Mouse (Mus musculus) limb, embryonic 14.5 days (tissue): ENCODE measurements around the gene Dcaf11. TPM values are rescaled to one million over a fixed set of nuclear protein-coding genes. Genes with fewer than 3 reads are reported as not detected.

Experiments used
- ATAC-seq: fragments of 200-750 bp; cut with Nextera tagmentation; 2 replicates; pipeline ENCODE4 v1.8.0; 2017; ENCODE audit warnings: low read depth, moderate number of reproducible peaks, moderate TSS enrichment; ENCODE audit not compliant: low FRiP score
- DNase-seq: peaks from one replicate; pipeline ENCODE4 v3.0.0-alpha.2; 2015; ENCODE audit warnings: low spot score
- H3K27ac ChIP-seq: fragments of 300-500 bp; sonication (generic); replicated peaks from 2 replicates; pipeline ENCODE4 v1.5.1; 2014; ENCODE audit warnings: low read depth, mild to moderate bottlenecking, low read length, moderate library complexity, mixed read lengths
- H3K27me3 ChIP-seq: fragments of 300-500 bp; sonication (generic); 2 replicates; pipeline ENCODE4 v1.6.1; 2014; ENCODE audit warnings: low read length, mixed read lengths; ENCODE audit not compliant: control insufficient read depth, insufficient read depth
- H3K36me3 ChIP-seq: fragments of 300-500 bp; sonication (generic); 2 replicates; pipeline ENCODE4 v1.6.1; 2014; ENCODE audit warnings: mild to moderate bottlenecking, low read length, moderate library complexity, mixed read lengths; ENCODE audit not compliant: control insufficient read depth, insufficient read depth
- H3K4me1 ChIP-seq: fragments of 300-500 bp; sonication (generic); 2 replicates; pipeline ENCODE4 v1.6.1; 2014; ENCODE audit warnings: antibody characterized with exemption, low read length, mixed read lengths; ENCODE audit not compliant: control insufficient read depth, insufficient read depth
- H3K4me2 ChIP-seq: fragments of 300-500 bp; sonication (generic); replicated peaks from 2 replicates; pipeline ENCODE4 v1.6.1; 2014; ENCODE audit warnings: low read depth, mild to moderate bottlenecking, low read length, moderate library complexity; ENCODE audit not compliant: severe bottlenecking
- H3K4me3 ChIP-seq: fragments of 300-500 bp; sonication (generic); replicated peaks from 2 replicates; pipeline ENCODE4 v1.5.1; 2014; ENCODE audit warnings: low read length
- H3K9ac ChIP-seq: fragments of 300-500 bp; sonication (generic); 2 replicates; pipeline ENCODE4 v1.6.1; 2014; ENCODE audit warnings: mild to moderate bottlenecking, low read depth, low read length, moderate library complexity; ENCODE audit not compliant: severe bottlenecking
- H3K9me3 ChIP-seq: fragments of 300-500 bp; sonication (generic); 2 replicates; pipeline ENCODE4 v1.6.1; 2016; ENCODE audit warnings: low read length; ENCODE audit not compliant: control insufficient read depth
- POLR2A ChIP-seq: fragments of 200-500 bp; IDR thresholded peaks from 2 replicates; pipeline ENCODE4 v1.8.0; 2012; ENCODE audit warnings: inconsistent platforms, mild to moderate bottlenecking, moderate library complexity, borderline replicate concordance; ENCODE audit not compliant: insufficient read depth, insufficient read length; ENCODE audit errors: extremely low read depth
- WGBS: fragments of 180-500 bp; shearing (Covaris S2); extraction: QIAGEN DNeasy Blood & Tissue Kit; methylation state at CpG from one replicate; pipeline ENCODE4 v1.1.7; 2014; 5-methylcytosine and 5-hydroxymethylcytosine counted together
- polyA plus RNA-seq, 2 experiments: library from polyadenylated mRNA; depleted of rRNA in 1 of 2; stranded (reverse) in 1 of 2; unstranded in 1 of 2; fragments of >200 nt; fragmentation: Nextera tagmentation in 1 of 2; extraction: Ambion mirVana in 1 of 2; gene quantifications; 2 replicates each; pipeline versions ENCODE4 v1.2.1 to v1.2.3; 2012 to 2014

Dcaf11 gene
- polyA plus RNA-seq (2012; rRNA removed) = 47.5 and 53.0 TPM in 2 replicates
- polyA plus RNA-seq (2014; fragmentation: Nextera tagmentation; extraction: Ambion mirVana) = 53.8 and 56.0 TPM in 2 replicates

DNA sequence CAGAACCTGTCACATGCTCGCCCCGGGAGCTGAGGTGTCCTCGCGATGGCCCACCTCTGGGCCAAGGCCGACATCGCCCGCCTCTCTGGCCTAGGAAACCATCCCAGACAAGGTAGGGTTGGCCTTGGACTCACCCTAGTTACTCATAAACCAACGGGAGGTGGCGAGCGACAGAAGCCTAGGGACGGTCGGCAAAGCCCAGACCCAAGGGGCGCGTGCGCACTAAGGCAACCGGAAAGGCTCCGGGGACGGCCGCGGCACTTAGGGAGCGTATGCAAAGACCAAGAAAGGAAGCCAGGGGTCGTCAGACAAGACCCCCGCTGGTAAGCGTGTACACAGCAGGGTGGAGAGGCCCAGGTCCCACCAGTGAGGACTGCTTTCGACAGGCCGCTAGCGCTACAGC, at the start of gene Dcaf11:
Gene Dcaf11 (plus strand): TSS at position 208 of the 403 bp plus-strand sequence.
- peaks cover 16% of the 10 kb centered on the region for H3K36me3 ChIP-seq
- H3K4me1 ChIP-seq = peaks cover 5% of the 10 kb centered on the region
- peak within 1 kb of the TSS; percentile 68 for H3K4me3 ChIP-seq
- DNase-seq = peak; percentile 91
- no peak for TF ChIP-seq POLR2A
- peak within 1 kb of the TSS; percentile 73 for H3K9ac ChIP-seq
- ATAC-seq = peak; percentile 65
- peak within 1 kb of the TSS; percentile 72 for H3K4me2 ChIP-seq
- H3K27me3 ChIP-seq = no peaks in the 10 kb centered on the region
- under 1% methylated on average over 27 of the region's 27 CpGs for WGBS
- no peaks in the 10 kb centered on the region for H3K9me3 ChIP-seq
- peak within 1 kb of the TSS; percentile 96 for H3K27ac ChIP-seq

- H3K9ac ChIP-seq = no peak within 1 kb of the TSS
- H3K4me3 ChIP-seq = no peak within 1 kb of the TSS
- H3K4me1 ChIP-seq = no peaks in the 10 kb centered on the region; the same call in 1 of the 2 replicates
- no peak within 1 kb of the TSS for H3K27ac ChIP-seq
- no peak for DNase-seq
- H3K9me3 ChIP-seq = no peaks in the 10 kb centered on the region
- no peaks in the 10 kb centered on the region for H3K36me3 ChIP-seq
- WGBS = 68% methylated on average over 22 of the region's 22 CpGs
- no peak within 1 kb of the TSS for H3K4me2 ChIP-seq
- 0 out of 2 replicates have a peak, but pooled peaks have one; percentile 19 for ATAC-seq
- no peaks in the 10 kb centered on the region for H3K27me3 ChIP-seq
- no peak for TF ChIP-seq POLR2A
These were observed 49.6 kb upstream of the Dcaf11 start, which contains the start of gene Cpne6 for GRCm38 (mm10) chr14:55510125-55510731. TSS of gene Cpne6 (plus strand) at chr14:55510445.

DNA sequence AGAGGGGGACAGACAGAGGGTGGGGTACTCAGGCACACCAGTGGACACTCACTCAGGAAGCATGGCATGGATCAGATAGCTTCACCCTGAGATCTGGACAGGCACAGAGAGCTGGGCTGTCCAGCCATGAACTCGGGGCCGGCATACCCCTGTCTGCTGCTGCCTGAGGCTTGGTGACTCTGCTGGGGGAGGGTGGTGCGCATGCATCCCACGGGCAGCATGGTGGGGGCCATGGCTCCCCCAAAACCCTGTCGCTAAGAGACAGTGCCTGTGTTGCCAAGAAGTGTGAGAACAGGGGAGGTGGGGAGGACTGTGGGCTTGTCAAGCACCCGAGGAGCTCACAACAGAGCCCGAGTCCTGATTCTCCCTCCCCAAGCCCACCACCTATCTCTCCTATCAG, 48.8 kb upstream of the Dcaf11 start:
- no peak overlapping the region for H3K4me3 ChIP-seq
- H3K27ac ChIP-seq = no peak overlapping the region
- 57% methylated on average over 7 of the region's 7 CpGs for WGBS
- no peaks in the 10 kb centered on the region for H3K36me3 ChIP-seq
- no peak for ATAC-seq
- H3K27me3 ChIP-seq = no peaks in the 10 kb centered on the region
- no peak overlapping the region for H3K9ac ChIP-seq
- H3K4me1 ChIP-seq = no peaks in the 10 kb centered on the region; the same call in 1 of the 2 replicates
- TF ChIP-seq POLR2A = no peak
- no peak for DNase-seq
- no peaks in the 10 kb centered on the region for H3K9me3 ChIP-seq
- H3K4me2 ChIP-seq = no peak overlapping the region

- Histone ChIP-seq H3K4me3 (no peak overlapping the region), H3K36me3 (no peaks in the 10 kb centered on the region), H3K4me2 (no peak overlapping the region), H3K27ac (no peak overlapping the region), H3K4me1 (no peaks in the 10 kb centered on the region; the same call in 1 of the 2 replicates), H3K9ac (no peak overlapping the region), H3K9me3 (no peaks in the 10 kb centered on the region), H3K27me3 (peaks cover 1% of the 10 kb centered on the region; the same call in 1 of the 2 replicates)
- TF ChIP-seq POLR2A = no peak
- WGBS = 59% methylated on average over 10 of the region's 10 CpGs
- ATAC-seq (no peak), DNase-seq (no peak)
These were observed 45.9 kb upstream of the Dcaf11 start for GRCm38 (mm10) chr14:55513927-55514326.

GRCm38 (mm10) chr14:55515846-55516245, 44.0 kb upstream of the Dcaf11 start:
- WGBS = 85% methylated on average over 4 of the region's 4 CpGs
- no peak for ATAC-seq
- no peak overlapping the region for H3K9ac ChIP-seq
- H3K36me3 ChIP-seq = no peaks in the 10 kb centered on the region
- no peak overlapping the region for H3K4me2 ChIP-seq
- no peak for TF ChIP-seq POLR2A
- peaks cover 18% of the 10 kb centered on the region for H3K27me3 ChIP-seq
- H3K27ac ChIP-seq = no peak overlapping the region
- no peak for DNase-seq
- H3K4me3 ChIP-seq = no peak overlapping the region
- H3K4me1 ChIP-seq = no peaks in the 10 kb centered on the region
- H3K9me3 ChIP-seq = no peaks in the 10 kb centered on the region
